Mouse (Mus musculus) kidney, postnatal 36 days (tissue): ENCODE measurements at regions not wholly inside any gene's neighbourhood (a gene's known extent, or its start where the extent isn't known, plus 50 kb on each side); places are given as distances from the start of the nearest gene placed in this dataset.

Experiments used
- DNase-seq, 2 experiments: peaks; one replicate each; pipeline ENCODE4 v3.0.0; 2021 to 2022; ENCODE audit warnings: mixed read lengths in 2 of 2

- peak; percentile 67 to 86 for DNase-seq
These were observed 58.8 kb upstream of the Barx2 start for GRCm38 (mm10) chr9:31971801-31972628.

- DNase-seq = no peak
These were observed 59.3 kb upstream of the Barx2 start for GRCm38 (mm10) chr9:31972629-31972993.

GRCm38 (mm10) chr9:31976191-31976590, 62.9 kb upstream of the Barx2 start:
- no peak for DNase-seq

- no peak for DNase-seq
These were observed 64.8 kb upstream of the Barx2 start for GRCm38 (mm10) chr9:31978071-31978470.

GRCm38 (mm10) chr9:31979211-31979610, 65.9 kb upstream of the Barx2 start:
- peak; percentile 68 to 75 for DNase-seq

GRCm38 (mm10) chr9:31980459-31980858, 67.2 kb upstream of the Barx2 start:
- no peak for DNase-seq

GRCm38 (mm10) chr9:31983759-31984586, 70.7 kb upstream of the Barx2 start:
- DNase-seq = peak in 1 of 2 experiments; percentile 19

- DNase-seq = no peak
These were observed 75.6 kb upstream of the Barx2 start for GRCm38 (mm10) chr9:31988826-31989225.

GRCm38 (mm10) chr9:31989581-31990360, 76.5 kb upstream of the Barx2 start:
- no peak for DNase-seq

- no peak for DNase-seq
These were observed 77.2 kb upstream of the Barx2 start for GRCm38 (mm10) chr9:31990456-31990855.

GRCm38 (mm10) chr9:31993631-31994601, 80.7 kb upstream of the Barx2 start:
- no peak for DNase-seq

- no peak for DNase-seq
These were observed 81.8 kb upstream of the Barx2 start for GRCm38 (mm10) chr9:31995101-31995500.

GRCm38 (mm10) chr9:31995700-31996099, 82.4 kb upstream of the Barx2 start:
- DNase-seq = no peak

GRCm38 (mm10) chr9:31996466-31997177, 83.4 kb upstream of the Barx2 start:
- DNase-seq = peak; percentile 55 to 86

GRCm38 (mm10) chr9:31997178-31998097, 84.2 kb upstream of the Barx2 start:
- DNase-seq = peak in 1 of 2 experiments; percentile 23

GRCm38 (mm10) chr9:31998488-31999280, 85.4 kb upstream of the Barx2 start:
- no peak for DNase-seq

GRCm38 (mm10) chr9:31999760-32000159, 86.5 kb upstream of the Barx2 start:
- DNase-seq = peak in 1 of 2 experiments; percentile 42

GRCm38 (mm10) chr9:32002924-32003323, 89.7 kb upstream of the Barx2 start:
- no peak for DNase-seq

- DNase-seq = no peak
These were observed 90.5 kb upstream of the Barx2 start for GRCm38 (mm10) chr9:32003730-32004129.
